Mouse (Mus musculus) small intestine, adult 2 months (tissue): ENCODE measurements at regions not wholly inside any gene's neighbourhood (a gene's known extent, or its start where the extent isn't known, plus 50 kb on each side); places are given as distances from the start of the nearest gene placed in this dataset.

ENCODE experiments used
- CTCF ChIP-seq: fragments of 200-500 bp; IDR thresholded peaks from 2 replicates; pipeline ENCODE4 v1.5.1; 2012; ENCODE audit warnings: low read depth, mild to moderate bottlenecking, control low read depth, inconsistent platforms, low read length, moderate library complexity, mixed read lengths; ENCODE audit not compliant: insufficient replicate concordance, insufficient read length; ENCODE audit errors: extremely low read depth
- POLR2A ChIP-seq: fragments of 200-500 bp; IDR thresholded peaks from 2 replicates; pipeline ENCODE4 v1.6.1; 2012; ENCODE audit warnings: low read depth, mild to moderate bottlenecking, control low read depth, inconsistent platforms, low read length, moderate library complexity

DNA sequence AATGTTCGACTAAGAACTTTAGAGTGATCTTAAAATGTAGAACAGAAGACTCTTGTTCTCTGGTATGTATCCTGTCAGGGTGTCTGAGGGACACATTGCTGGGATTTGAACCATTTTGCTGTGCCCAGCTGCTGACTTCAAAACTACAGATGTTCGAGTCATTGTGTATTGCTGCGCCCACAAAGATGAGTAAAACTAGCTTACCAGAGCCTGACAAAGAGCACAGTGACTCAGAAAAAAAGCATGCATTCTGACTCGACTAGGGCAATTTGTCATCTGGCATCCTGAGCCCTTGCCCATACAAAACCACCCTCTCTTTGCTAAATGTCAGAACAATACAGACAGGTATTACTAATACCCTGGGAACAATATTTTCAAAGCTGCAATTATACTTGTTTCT, 438.6 kb upstream of the Tenm3 start:
- TF ChIP-seq POLR2A (no peak), CTCF (no peak)
